Comparison of ENCODE assay signal across 27 mouse cellular contexts in the genomic region with DNA sequence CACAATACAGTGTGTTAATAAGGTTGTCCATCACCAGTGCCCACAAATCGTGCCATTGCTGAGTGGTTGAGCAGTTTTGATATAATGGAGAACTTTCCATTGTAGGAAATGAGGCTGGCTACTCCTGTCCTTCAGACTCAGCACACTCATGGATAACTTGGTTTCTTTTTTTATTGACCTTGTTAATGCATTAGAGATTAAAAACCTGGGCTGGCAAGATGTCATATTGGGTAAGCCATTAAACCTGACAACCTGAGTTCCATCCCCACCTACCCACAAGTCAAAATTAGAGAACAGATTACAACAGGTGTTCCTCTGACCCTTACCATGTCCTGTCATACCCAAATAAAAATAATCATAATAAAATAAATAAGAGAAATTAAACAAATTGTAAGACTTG.
"Had no signal": no experiment of that assay in that cellular context is flagged by ENCODE, and none has a peak within 500 bp of the region (broad histone marks: within the 10 kb centered on the region; RNA-seq: fewer than 3 reads in every experiment).

No protein-coding gene starts in this region.

- H3K4me2 ChIP-seq: heart, embryonic 11.5 days; heart, embryonic 13.5 days; heart, embryonic 15.5 days; hindbrain, embryonic 12.5 days; hindbrain, embryonic 14.5 days; intestine, embryonic 15.5 days; limb, embryonic 12.5 days; liver, embryonic 11.5 days; liver, embryonic 13.5 days; liver, embryonic 15.5 days had no signal

- H3K4me3 ChIP-seq: gastrocnemius, adult 2 months; heart, adult 2 months; heart, embryonic 13.5 days; heart, embryonic 15.5 days; hindbrain, embryonic 10.5 days; hindbrain, embryonic 12.5 days; intestine, embryonic 15.5 days; layer of hippocampus, adult 2 months; left cerebral cortex, adult 2 months; limb, embryonic 10.5 days; limb, embryonic 12.5 days; liver, embryonic 13.5 days; liver, embryonic 15.5 days had no signal

- ATAC-seq: hindbrain, embryonic 16.5 days; inflammation-experienced regulatory T-cells, adult 6 months; intestine, embryonic 15.5 days; intestine, postnatal 0 days; liver, postnatal 0 days had no signal

- H3K36me3 ChIP-seq: heart, embryonic 13.5 days; heart, embryonic 15.5 days; hindbrain, embryonic 10.5 days; hindbrain, embryonic 12.5 days; intestine, embryonic 15.5 days; limb, embryonic 10.5 days; limb, embryonic 12.5 days; liver, embryonic 13.5 days; liver, embryonic 15.5 days had no signal

- DNase-seq: gastrocnemius, adult 2 months; gastrocnemius, postnatal 10 days; gastrocnemius, postnatal 25 days; heart, adult 2 months; heart, postnatal 14 days; heart, postnatal 4 days; kidney, postnatal 10 days; kidney, postnatal 4 days; liver; liver, embryonic 13.5 days; liver, postnatal 0 days had no signal

- H3K9me3 ChIP-seq: heart, embryonic 13.5 days; heart, embryonic 15.5 days; hindbrain, embryonic 10.5 days; hindbrain, embryonic 12.5 days; intestine, embryonic 15.5 days; limb, embryonic 10.5 days; limb, embryonic 12.5 days; liver, embryonic 13.5 days; liver, embryonic 15.5 days had no signal

- H3K27me3 ChIP-seq: heart, embryonic 13.5 days; heart, embryonic 15.5 days; hindbrain, embryonic 12.5 days; intestine, embryonic 15.5 days; limb, embryonic 12.5 days; liver, embryonic 13.5 days; liver, embryonic 15.5 days had no signal

- H3K9ac ChIP-seq: heart, embryonic 13.5 days; heart, embryonic 15.5 days; hindbrain, embryonic 12.5 days; hindbrain, embryonic 14.5 days; intestine, embryonic 15.5 days; limb, embryonic 12.5 days; liver, embryonic 13.5 days; liver, embryonic 15.5 days; liver, postnatal 0 days had no signal

- H3K4me1 ChIP-seq: heart, embryonic 13.5 days; heart, embryonic 15.5 days; hindbrain, embryonic 10.5 days; hindbrain, embryonic 12.5 days; intestine, embryonic 15.5 days; limb, embryonic 10.5 days; limb, embryonic 12.5 days; liver, embryonic 13.5 days; liver, embryonic 15.5 days had no signal

- H3K27ac ChIP-seq: gastrocnemius, adult 2 months; heart, adult 2 months; heart, embryonic 13.5 days; heart, embryonic 15.5 days; hindbrain, embryonic 10.5 days; hindbrain, embryonic 12.5 days; hindbrain, embryonic 14.5 days; intestine, embryonic 15.5 days; layer of hippocampus, adult 2 months; left cerebral cortex, adult 2 months; limb, embryonic 10.5 days; limb, embryonic 12.5 days; liver, embryonic 13.5 days; liver, embryonic 15.5 days had no signal
